Mouse (Mus musculus) kidney, adult 11 months (tissue): Measurements from ENCODE around the gene Bbx.

ENCODE experiments used
- DNase-seq: peaks from one replicate; pipeline ENCODE4 v3.0.0; 2022

Gene Bbx

DNA sequence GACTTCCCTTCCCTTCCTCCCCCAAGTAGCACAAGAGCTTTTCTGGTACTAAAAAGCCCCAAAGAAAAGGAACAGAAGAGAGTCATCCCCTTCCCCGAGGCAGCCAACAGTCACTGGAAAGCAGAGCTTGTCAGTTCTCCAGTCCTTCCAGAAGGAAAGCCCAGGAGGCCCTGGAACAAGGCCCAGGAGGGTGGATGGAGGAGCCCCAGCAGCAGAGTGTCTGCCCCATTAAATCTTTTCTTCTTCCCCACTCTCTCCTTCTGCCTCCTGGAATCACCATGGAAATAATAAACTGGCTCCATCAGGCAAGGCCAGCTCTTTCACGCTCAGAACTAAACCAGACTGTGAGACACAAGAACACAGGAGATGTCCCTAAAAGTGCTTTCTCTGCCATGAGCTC lies 284.3 kb downstream of the Bbx start:
- DNase-seq, result no peak
